15 mouse cellular contexts compared by ENCODE assay signal in the genomic region with DNA sequence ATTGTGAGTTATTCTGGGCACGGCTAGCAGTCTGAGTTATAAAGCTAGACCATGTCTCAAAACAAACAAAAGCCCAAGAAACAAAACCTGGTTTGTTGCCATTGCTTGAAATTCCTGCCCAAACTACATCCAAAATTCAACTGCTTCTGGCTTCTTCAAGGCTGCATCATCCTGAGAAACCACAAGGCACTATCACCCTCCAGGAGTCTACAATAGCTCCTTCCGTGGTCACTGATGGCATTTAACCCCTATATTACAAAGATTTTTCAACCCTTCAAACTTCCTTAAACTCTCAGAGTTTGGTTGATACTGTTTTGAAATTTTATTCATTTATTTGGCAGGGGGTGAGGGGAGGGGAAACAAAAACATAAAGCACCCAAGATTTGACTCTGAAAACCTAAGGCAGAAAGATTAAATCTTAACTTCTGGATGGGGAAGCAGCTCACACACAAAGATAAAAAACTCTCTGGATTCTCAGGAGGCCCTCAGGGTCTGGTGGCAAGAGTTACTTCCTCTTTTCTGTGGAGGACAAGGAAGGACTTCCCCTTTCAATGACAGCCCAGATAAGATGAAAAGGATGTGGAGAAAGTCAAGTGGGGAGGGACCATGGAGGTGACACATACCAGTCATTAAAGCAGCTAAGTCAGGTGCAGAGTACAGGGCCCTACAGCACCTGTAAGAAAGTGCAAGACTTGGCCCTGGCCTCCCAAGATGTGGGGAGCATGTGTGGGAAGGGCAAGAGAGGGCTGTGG.
DNase-seq lines count a peak whose midpoint lies in the region; ATAC-seq lines count a peak whose summit lies in the region.
"Had no signal": no experiment of that assay in that cellular context is flagged by ENCODE, and none has a peak within 500 bp of the region (broad histone marks: within the 10 kb centered on the region; RNA-seq: fewer than 3 reads in every experiment).

No protein-coding gene starts in this region.

- 57% methylated on average over 2 of the region's 2 CpGs for WGBS in heart, embryonic 12.5 days
- whole genome bisulfite sequencing in heart, embryonic 10.5 days: 55% methylated on average over 2 of the region's 2 CpGs
- WGBS in intestine, embryonic 15.5 days: 70% methylated on average over 2 of the region's 2 CpGs

- peaks cover 3% of the 10 kb centered on the region; the same call in 1 of the 2 replicates for H3K9me3 ChIP-seq in heart, embryonic 12.5 days (replicated peaks)
- H3K9me3 ChIP-seq in heart, embryonic 10.5 days: no peaks in the 10 kb centered on the region
- no peaks in the 10 kb centered on the region for H3K9me3 ChIP-seq in intestine, embryonic 15.5 days
- H3K9me3 ChIP-seq: embryonic facial prominence, embryonic 13.5 days had no signal

- H3K4me3 ChIP-seq in heart, embryonic 12.5 days: no peak overlapping the region
- no peak overlapping the region for H3K4me3 ChIP-seq in heart, embryonic 10.5 days
- no peak overlapping the region for H3K4me3 ChIP-seq in intestine, embryonic 15.5 days (replicated peaks)
- H3K4me3 ChIP-seq: embryonic facial prominence, embryonic 13.5 days had no signal

- no peaks in the 10 kb centered on the region for H3K27me3 ChIP-seq in heart, embryonic 12.5 days (replicated peaks)
- H3K27me3 ChIP-seq in heart, embryonic 10.5 days (ENCODE audit: insufficient read depth, poor library complexity, severe bottlenecking): no peaks in the 10 kb centered on the region
- no peaks in the 10 kb centered on the region for H3K27me3 ChIP-seq in intestine, embryonic 15.5 days (replicated peaks)
- H3K27me3 ChIP-seq: embryonic facial prominence, embryonic 13.5 days had no signal

- H3K27ac ChIP-seq in heart, embryonic 12.5 days (ENCODE audit: poor library complexity, severe bottlenecking): peak overlapping the region; percentile 54
- H3K27ac ChIP-seq in heart, embryonic 10.5 days: no peak overlapping the region
- H3K27ac ChIP-seq in intestine, embryonic 15.5 days: no peak overlapping the region
- H3K27ac ChIP-seq: embryonic facial prominence, embryonic 13.5 days; hindbrain, embryonic 14.5 days had no signal

- no peak for DNase-seq in heart, embryonic 10.5 days (ENCODE audit: low spot score)
- peak; percentile 3 to 13 for DNase-seq in B cell, adult 2 months
- DNase-seq in kidney, adult 18-20 months: no peak
- DNase-seq in left cerebral cortex, adult 18-20 months (ENCODE audit: low spot score in 2 of 2): no peak
- no peak for DNase-seq in cerebellum, postnatal 14 days
- DNase-seq: adrenal gland, postnatal 25 days; cerebellum, adult 8-10 months; kidney, postnatal 36 days; lung, postnatal 10 days had no signal

- H3K9ac ChIP-seq in heart, embryonic 12.5 days: no peak overlapping the region
- no peak overlapping the region for H3K9ac ChIP-seq in intestine, embryonic 15.5 days
- H3K9ac ChIP-seq: embryonic facial prominence, embryonic 13.5 days; hindbrain, embryonic 14.5 days had no signal

- H3K36me3 ChIP-seq in heart, embryonic 12.5 days: peaks cover 20% of the 10 kb centered on the region
- peaks cover 18% of the 10 kb centered on the region for H3K36me3 ChIP-seq in heart, embryonic 10.5 days
- H3K36me3 ChIP-seq in intestine, embryonic 15.5 days: peaks cover 5% of the 10 kb centered on the region; the same call in 1 of the 2 replicates
- H3K36me3 ChIP-seq: embryonic facial prominence, embryonic 13.5 days had no signal

- no peak overlapping the region for H3K4me2 ChIP-seq in heart, embryonic 12.5 days
- H3K4me2 ChIP-seq in intestine, embryonic 15.5 days (replicated peaks): no peak overlapping the region
- H3K4me2 ChIP-seq: embryonic facial prominence, embryonic 13.5 days; hindbrain, embryonic 14.5 days had no signal

- H3K4me1 ChIP-seq in heart, embryonic 12.5 days (replicated peaks): peaks cover 44% of the 10 kb centered on the region
- H3K4me1 ChIP-seq in heart, embryonic 10.5 days: peaks cover 33% of the 10 kb centered on the region
- H3K4me1 ChIP-seq in intestine, embryonic 15.5 days (replicated peaks): peaks cover 4% of the 10 kb centered on the region; the same call in 1 of the 2 replicates
- H3K4me1 ChIP-seq: embryonic facial prominence, embryonic 13.5 days had no signal

- ATAC-seq in heart, embryonic 12.5 days (ENCODE audit: insufficient number of reproducible peaks, low FRiP score): no peak
- ATAC-seq in intestine, embryonic 15.5 days: peak; percentile 58; the same call in 1 of the 2 replicates
- peak; percentile 86 for ATAC-seq in megakaryocyte-erythroid progenitor cell, adult 5-6 weeks (replicated peaks; ENCODE audit: low FRiP score, low TSS enrichment, poor library complexity, severe bottlenecking)
- ATAC-seq: forebrain, embryonic 16.5 days had no signal

Comparison
In these comparisons a context has a peak if more than half of its experiments do, and no peak if none do; other contexts are left out.
1. DNase-seq: peak in B cell, adult 2 months (2 of 2); none in heart, embryonic 10.5 days (single experiment), kidney, adult 18-20 months (single experiment), left cerebral cortex, adult 18-20 months (0 of 2) and cerebellum, postnatal 14 days (0 of 2).